Mouse (Mus musculus): ENCODE measurements around the gene Spocd1. TPM values are rescaled to one million over a fixed set of nuclear protein-coding genes. Genes with fewer than 3 reads are reported as not detected.

The Spocd1 gene
- polyA plus RNA-seq, 1 experiment from 2014 or later = not detected

- no peaks in the 10 kb centered on the region for H3K36me3 ChIP-seq (ENCODE audit: control insufficient read depth, insufficient read depth, low read length)
- no peak overlapping the region for H3K4me3 ChIP-seq (ENCODE audit: low read length)
- peak overlapping the region; percentile 14; the same call in 1 of the 2 replicates for H3K27ac ChIP-seq (ENCODE audit: low read length)
- no peaks in the 10 kb centered on the region for H3K27me3 ChIP-seq (ENCODE audit: control insufficient read depth, insufficient read depth, low read depth, low read length)
- no peak overlapping the region for H3K9ac ChIP-seq (ENCODE audit: low read length)
- 11% methylated on average over 8 of the region's 8 CpGs for WGBS
- no peaks in the 10 kb centered on the region; the same call in 1 of the 2 replicates for H3K4me1 ChIP-seq (replicated peaks; ENCODE audit: control insufficient read depth, insufficient read depth, low read length)
- no peak for ATAC-seq (ENCODE audit: low read depth)
- no peak overlapping the region for H3K4me2 ChIP-seq (ENCODE audit: low read depth, low read length)
- H3K9me3 ChIP-seq (ENCODE audit: control insufficient read depth, low read length) = no peaks in the 10 kb centered on the region
Measured at GRCm38 (mm10) chr4:129926544-129926943, 2.5 kb upstream of the Spocd1 start.

- Histone ChIP-seq H3K9me3 (ENCODE audit: control insufficient read depth, low read length) (no peaks in the 10 kb centered on the region), H3K4me3 (ENCODE audit: low read length) (no peak overlapping the region), H3K27ac (ENCODE audit: low read length) (no peak overlapping the region), H3K4me1 (replicated peaks; ENCODE audit: control insufficient read depth, insufficient read depth, low read length) (no peaks in the 10 kb centered on the region; the same call in 1 of the 2 replicates), H3K27me3 (ENCODE audit: control insufficient read depth, insufficient read depth, low read depth, low read length) (no peaks in the 10 kb centered on the region), H3K4me2 (ENCODE audit: low read depth, low read length) (no peak overlapping the region), H3K36me3 (ENCODE audit: control insufficient read depth, insufficient read depth, low read length) (no peaks in the 10 kb centered on the region), H3K9ac (ENCODE audit: low read length) (no peak overlapping the region)
- 69% methylated on average over 3 of the region's 3 CpGs for WGBS
- no peak for ATAC-seq (ENCODE audit: low read depth)
Measured at GRCm38 (mm10) chr4:129927091-129927490, 2.0 kb upstream of the Spocd1 start.

- Histone ChIP-seq H3K36me3 (ENCODE audit: control insufficient read depth, insufficient read depth, low read length) (no peaks in the 10 kb centered on the region), H3K9ac (ENCODE audit: low read length) (no peak overlapping the region), H3K9me3 (ENCODE audit: control insufficient read depth, low read length) (no peaks in the 10 kb centered on the region), H3K4me1 (replicated peaks; ENCODE audit: control insufficient read depth, insufficient read depth, low read length) (no peaks in the 10 kb centered on the region; the same call in 1 of the 2 replicates), H3K27ac (ENCODE audit: low read length) (no peak overlapping the region), H3K4me3 (ENCODE audit: low read length) (peak overlapping the region; percentile 20; the same call in 1 of the 2 replicates), H3K4me2 (ENCODE audit: low read depth, low read length) (peak overlapping the region; percentile 52), H3K27me3 (ENCODE audit: control insufficient read depth, insufficient read depth, low read depth, low read length) (no peaks in the 10 kb centered on the region)
- WGBS = 2% methylated on average over 19 of the region's 19 CpGs
- ATAC-seq (ENCODE audit: low read depth) = peak; percentile 73
Measured at GRCm38 (mm10) chr4:129928124-129928751, 811 bp upstream of the Spocd1 start.

- Histone ChIP-seq H3K27me3 (ENCODE audit: control insufficient read depth, insufficient read depth, low read depth, low read length) (no peaks in the 10 kb centered on the region), H3K27ac (ENCODE audit: low read length) (no peak overlapping the region), H3K4me2 (ENCODE audit: low read depth, low read length) (no peak overlapping the region), H3K4me1 (replicated peaks; ENCODE audit: control insufficient read depth, insufficient read depth, low read length) (no peaks in the 10 kb centered on the region), H3K9ac (ENCODE audit: low read length) (no peak overlapping the region), H3K4me3 (ENCODE audit: low read length) (no peak overlapping the region), H3K36me3 (ENCODE audit: control insufficient read depth, insufficient read depth, low read length) (no peaks in the 10 kb centered on the region), H3K9me3 (ENCODE audit: control insufficient read depth, low read length) (no peaks in the 10 kb centered on the region)
- 60% methylated on average over 14 of the region's 14 CpGs for WGBS
- ATAC-seq (ENCODE audit: low read depth) = no peak
Measured at GRCm38 (mm10) chr4:129933696-129934095, 4.6 kb downstream of the Spocd1 start.

- H3K27me3 ChIP-seq (ENCODE audit: control insufficient read depth, insufficient read depth, low read depth, low read length) = no peaks in the 10 kb centered on the region
- H3K4me2 ChIP-seq (ENCODE audit: low read depth, low read length) = no peak overlapping the region
- no peak overlapping the region for H3K27ac ChIP-seq (ENCODE audit: low read length)
- H3K36me3 ChIP-seq (ENCODE audit: control insufficient read depth, insufficient read depth, low read length) = no peaks in the 10 kb centered on the region
- H3K9ac ChIP-seq (ENCODE audit: low read length) = no peak overlapping the region
- WGBS = 56% methylated on average over 16 of the region's 16 CpGs
- no peaks in the 10 kb centered on the region for H3K4me1 ChIP-seq (replicated peaks; ENCODE audit: control insufficient read depth, insufficient read depth, low read length)
- ATAC-seq (ENCODE audit: low read depth) = no peak
- H3K4me3 ChIP-seq (ENCODE audit: low read length) = no peak overlapping the region
- H3K9me3 ChIP-seq (ENCODE audit: control insufficient read depth, low read length) = no peaks in the 10 kb centered on the region
Measured at GRCm38 (mm10) chr4:129934177-129934855, 5.3 kb downstream of the Spocd1 start.

GRCm38 (mm10) chr4:129951359-129951821 is 22.3 kb downstream of the Spocd1 start:
- Histone ChIP-seq H3K9ac (ENCODE audit: low read length) (no peak overlapping the region), H3K4me3 (ENCODE audit: low read length) (no peak overlapping the region), H3K4me2 (ENCODE audit: low read depth, low read length) (no peak overlapping the region), H3K4me1 (replicated peaks; ENCODE audit: control insufficient read depth, insufficient read depth, low read length) (peaks cover 4% of the 10 kb centered on the region), H3K9me3 (ENCODE audit: control insufficient read depth, low read length) (no peaks in the 10 kb centered on the region), H3K27me3 (ENCODE audit: control insufficient read depth, insufficient read depth, low read depth, low read length) (no peaks in the 10 kb centered on the region; the same call in 1 of the 2 replicates), H3K36me3 (ENCODE audit: control insufficient read depth, insufficient read depth, low read length) (no peaks in the 10 kb centered on the region), H3K27ac (ENCODE audit: low read length) (no peak overlapping the region)
- 45% methylated on average over 6 of the region's 6 CpGs for WGBS
- ATAC-seq (ENCODE audit: low read depth) = peak; percentile 67; the same call in 1 of the 2 replicates

GRCm38 (mm10) chr4:129952241-129952810 is 23.3 kb downstream of the Spocd1 start:
- no peak overlapping the region for H3K4me3 ChIP-seq (ENCODE audit: low read length)
- no peaks in the 10 kb centered on the region for H3K36me3 ChIP-seq (ENCODE audit: control insufficient read depth, insufficient read depth, low read length)
- ATAC-seq (ENCODE audit: low read depth) = no peak; the same call in 1 of the 2 replicates
- no peak overlapping the region for H3K9ac ChIP-seq (ENCODE audit: low read length)
- H3K27ac ChIP-seq (ENCODE audit: low read length) = no peak overlapping the region
- H3K9me3 ChIP-seq (ENCODE audit: control insufficient read depth, low read length) = no peaks in the 10 kb centered on the region
- H3K4me1 ChIP-seq (replicated peaks; ENCODE audit: control insufficient read depth, insufficient read depth, low read length) = peaks cover 4% of the 10 kb centered on the region
- no peaks in the 10 kb centered on the region; the same call in 1 of the 2 replicates for H3K27me3 ChIP-seq (ENCODE audit: control insufficient read depth, insufficient read depth, low read depth, low read length)
- WGBS = 37% methylated on average over 5 of the region's 5 CpGs
- H3K4me2 ChIP-seq (ENCODE audit: low read depth, low read length) = no peak overlapping the region

GRCm38 (mm10) chr4:129954527-129954926 is 25.5 kb downstream of the Spocd1 start:
- Histone ChIP-seq H3K36me3 (ENCODE audit: control insufficient read depth, insufficient read depth, low read length) (no peaks in the 10 kb centered on the region), H3K9ac (ENCODE audit: low read length) (no peak overlapping the region), H3K4me1 (replicated peaks; ENCODE audit: control insufficient read depth, insufficient read depth, low read length) (peaks cover 4% of the 10 kb centered on the region), H3K9me3 (ENCODE audit: control insufficient read depth, low read length) (no peaks in the 10 kb centered on the region), H3K4me3 (ENCODE audit: low read length) (no peak overlapping the region), H3K27ac (ENCODE audit: low read length) (no peak overlapping the region), H3K4me2 (ENCODE audit: low read depth, low read length) (no peak overlapping the region), H3K27me3 (ENCODE audit: control insufficient read depth, insufficient read depth, low read depth, low read length) (no peaks in the 10 kb centered on the region; the same call in 1 of the 2 replicates)
- ATAC-seq (ENCODE audit: low read depth) = no peak
- 65% methylated on average over 2 of the region's 2 CpGs for WGBS
